Mouse (Mus musculus): ENCODE measurements around the gene Hoxa3. TPM values are rescaled to one million over a fixed set of nuclear protein-coding genes. Genes with fewer than 3 reads are reported as not detected.

The Hoxa3 gene
- total and polyA plus RNA-seq, 3 experiments: 0.55 to 1.3 (median 0.76) TPM

DNA sequence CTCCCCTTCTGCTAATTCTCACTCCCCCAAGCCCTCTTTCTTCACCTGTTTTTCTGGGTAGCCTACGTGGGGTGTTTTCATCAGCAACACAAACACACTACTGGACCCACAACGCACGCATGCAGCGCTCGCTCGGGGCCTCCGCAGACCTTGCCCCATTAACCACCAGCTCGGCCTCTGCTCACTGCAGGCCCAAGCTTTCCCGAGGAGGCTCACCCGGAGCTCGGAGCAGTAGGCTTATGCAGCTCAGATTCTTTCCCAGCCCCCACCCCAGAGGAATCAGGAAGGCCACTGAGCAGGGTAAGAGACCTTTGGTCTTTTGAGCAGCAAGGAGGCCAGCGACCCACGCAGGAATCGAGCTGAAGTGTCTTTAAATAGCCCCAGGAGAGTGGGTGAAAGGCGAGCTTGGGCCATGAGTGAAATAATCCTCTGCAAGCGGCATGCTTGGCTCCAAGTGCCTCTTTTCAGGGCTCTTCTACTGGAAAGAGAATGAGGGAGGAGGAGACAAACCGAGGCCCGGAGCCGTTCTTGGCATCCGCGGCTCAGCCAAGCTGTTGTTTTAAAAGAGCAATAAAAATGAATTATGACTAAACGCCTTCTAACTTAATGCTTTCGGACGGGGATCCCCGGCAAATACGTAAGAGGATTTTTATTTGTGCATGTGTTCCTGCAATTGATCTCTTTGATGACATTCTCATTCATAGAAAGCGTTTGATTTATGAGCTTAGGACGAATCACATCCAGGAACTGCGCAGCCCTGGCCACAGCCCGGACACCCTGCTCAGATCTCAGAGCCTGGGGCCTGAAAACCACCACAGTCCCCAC lies 52.4 kb downstream of the Hoxa3 start:
- peak overlapping the region; percentile 9; the same call in 1 of the 2 replicates for H3K4me3 ChIP-seq
- H3K9ac ChIP-seq (ENCODE audit: low read depth, low read length): no peak overlapping the region
- WGBS: 21% methylated on average over 30 of the region's 30 CpGs
- TF ChIP-seq CTCF (IDR thresholded peaks at IDR 0.05) (no peak), EP300 (IDR thresholded peaks at IDR 0.05; ENCODE audit: insufficient read depth, low read depth, low read length) (no peak), POLR2A (IDR thresholded peaks at IDR 0.05; ENCODE audit: insufficient read depth, low read depth, low read length) (no peak)
- intact Hi-C loops (cut with DNase I): no loop called here
- H3K27me3 ChIP-seq (ENCODE audit: control insufficient read depth, insufficient read depth, low read length): peaks cover 13% of the 10 kb centered on the region
- no peak for DNase-seq
- no peaks in the 10 kb centered on the region for H3K36me3 ChIP-seq (ENCODE audit: control insufficient read depth, insufficient read depth, low read length)
- H3K27ac ChIP-seq: peak overlapping the region; percentile 47
- H3K4me1 ChIP-seq (ENCODE audit: control insufficient read depth, insufficient read depth, low read length): no peaks in the 10 kb centered on the region
- H3K79me2 ChIP-seq (replicated peaks; ENCODE audit: control insufficient read depth, insufficient read depth, low read length): no peaks in the 10 kb centered on the region

DNA sequence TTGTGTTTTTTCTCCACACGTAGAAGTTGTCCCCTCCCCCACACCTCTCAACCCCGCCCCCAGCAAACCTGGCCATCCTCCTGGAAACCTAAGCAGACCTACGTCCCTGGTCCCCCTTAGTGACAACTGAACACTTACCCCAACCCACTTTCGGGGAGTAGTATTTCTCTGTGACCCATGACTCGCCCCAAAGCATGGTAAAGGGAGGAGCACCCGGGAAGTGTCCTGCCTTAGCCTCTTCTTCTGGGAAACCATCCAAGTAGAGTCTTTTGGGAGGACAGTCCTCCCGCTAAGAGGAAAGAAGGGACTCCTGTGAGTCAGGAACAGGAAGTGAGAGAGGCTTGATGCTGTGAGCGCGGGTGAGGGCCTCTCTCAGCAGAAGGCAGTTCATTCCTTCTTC lies 53.2 kb downstream of the Hoxa3 start:
- no peaks in the 10 kb centered on the region for H3K4me1 ChIP-seq (ENCODE audit: control insufficient read depth, insufficient read depth, low read length)
- no peak overlapping the region; the same call in 1 of the 2 replicates for H3K27ac ChIP-seq
- H3K4me3 ChIP-seq: no peak overlapping the region
- H3K79me2 ChIP-seq (replicated peaks; ENCODE audit: control insufficient read depth, insufficient read depth, low read length): no peaks in the 10 kb centered on the region
- no peaks in the 10 kb centered on the region for H3K36me3 ChIP-seq (ENCODE audit: control insufficient read depth, insufficient read depth, low read length)
- TF ChIP-seq POLR2A (IDR thresholded peaks at IDR 0.05; ENCODE audit: insufficient read depth, low read depth, low read length) (no peak), CTCF (IDR thresholded peaks at IDR 0.05) (no peak), EP300 (IDR thresholded peaks at IDR 0.05; ENCODE audit: insufficient read depth, low read depth, low read length) (no peak)
- DNase-seq: no peak
- no peak overlapping the region for H3K9ac ChIP-seq (ENCODE audit: low read depth, low read length)
- intact Hi-C loops (cut with DNase I): loop anchor here (2.0 to 5.0 kb wide), 2 partner anchors 31 to 73 kb away; partner anchors contain the start of gene Hoxa4
- H3K27me3 ChIP-seq (ENCODE audit: control insufficient read depth, insufficient read depth, low read length): peaks cover 9% of the 10 kb centered on the region
- WGBS: 19% methylated on average over 9 of the region's 9 CpGs

DNA sequence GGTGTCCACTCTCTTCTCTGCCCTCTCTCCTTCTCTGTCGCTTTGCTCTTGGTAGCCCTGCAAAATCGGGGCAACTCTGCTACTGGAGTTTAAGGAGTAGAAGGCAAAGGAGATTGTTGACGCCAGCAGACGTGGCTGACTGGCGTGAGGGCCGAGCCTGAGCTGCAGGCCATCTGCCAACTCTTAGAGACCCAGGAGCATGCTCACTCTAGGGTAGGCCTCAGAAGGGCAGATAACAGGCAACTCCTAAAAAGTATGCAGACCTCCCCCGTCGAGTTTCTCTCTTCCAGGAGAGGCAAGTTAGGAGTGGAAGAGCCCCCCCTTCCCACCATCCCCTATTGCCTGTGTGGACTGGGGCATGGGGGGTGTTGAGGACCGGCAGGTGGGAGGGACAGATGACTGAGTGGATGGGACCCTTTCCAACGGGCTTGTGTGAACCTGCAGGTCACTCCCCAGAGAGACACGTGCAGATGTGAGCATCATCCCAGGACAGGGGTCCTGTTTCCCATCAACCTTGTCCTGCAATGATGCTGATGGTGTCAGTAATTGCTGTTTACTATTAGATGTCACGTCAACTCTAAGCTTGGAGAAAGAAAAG lies 53.9 kb downstream of the Hoxa3 start:
- TF ChIP-seq POLR2A (IDR thresholded peaks at IDR 0.05; ENCODE audit: insufficient read depth, low read depth, low read length): no peak
- TF ChIP-seq CTCF (IDR thresholded peaks at IDR 0.05): no peak
- no peak for TF ChIP-seq EP300 (IDR thresholded peaks at IDR 0.05; ENCODE audit: insufficient read depth, low read depth, low read length)
- WGBS: 14% methylated on average over 12 of the region's 12 CpGs
- H3K36me3 ChIP-seq (ENCODE audit: control insufficient read depth, insufficient read depth, low read length): no peaks in the 10 kb centered on the region
- peak in 1 of 2 experiments; percentile 48 for DNase-seq
- peak overlapping the region; percentile 67 for H3K4me3 ChIP-seq
- H3K27me3 ChIP-seq (ENCODE audit: control insufficient read depth, insufficient read depth, low read length): peaks cover 8% of the 10 kb centered on the region
- peak overlapping the region; percentile 79 for H3K27ac ChIP-seq
- H3K4me1 ChIP-seq (ENCODE audit: control insufficient read depth, insufficient read depth, low read length): no peaks in the 10 kb centered on the region
- no peaks in the 10 kb centered on the region for H3K79me2 ChIP-seq (replicated peaks; ENCODE audit: control insufficient read depth, insufficient read depth, low read length)
- no peak overlapping the region for H3K9ac ChIP-seq (ENCODE audit: low read depth, low read length)
- intact Hi-C loops (cut with DNase I): loop anchor here (2.0 to 5.0 kb wide), 2 partner anchors 32 to 72 kb away; partner anchors contain the start of gene Hoxa4

DNA sequence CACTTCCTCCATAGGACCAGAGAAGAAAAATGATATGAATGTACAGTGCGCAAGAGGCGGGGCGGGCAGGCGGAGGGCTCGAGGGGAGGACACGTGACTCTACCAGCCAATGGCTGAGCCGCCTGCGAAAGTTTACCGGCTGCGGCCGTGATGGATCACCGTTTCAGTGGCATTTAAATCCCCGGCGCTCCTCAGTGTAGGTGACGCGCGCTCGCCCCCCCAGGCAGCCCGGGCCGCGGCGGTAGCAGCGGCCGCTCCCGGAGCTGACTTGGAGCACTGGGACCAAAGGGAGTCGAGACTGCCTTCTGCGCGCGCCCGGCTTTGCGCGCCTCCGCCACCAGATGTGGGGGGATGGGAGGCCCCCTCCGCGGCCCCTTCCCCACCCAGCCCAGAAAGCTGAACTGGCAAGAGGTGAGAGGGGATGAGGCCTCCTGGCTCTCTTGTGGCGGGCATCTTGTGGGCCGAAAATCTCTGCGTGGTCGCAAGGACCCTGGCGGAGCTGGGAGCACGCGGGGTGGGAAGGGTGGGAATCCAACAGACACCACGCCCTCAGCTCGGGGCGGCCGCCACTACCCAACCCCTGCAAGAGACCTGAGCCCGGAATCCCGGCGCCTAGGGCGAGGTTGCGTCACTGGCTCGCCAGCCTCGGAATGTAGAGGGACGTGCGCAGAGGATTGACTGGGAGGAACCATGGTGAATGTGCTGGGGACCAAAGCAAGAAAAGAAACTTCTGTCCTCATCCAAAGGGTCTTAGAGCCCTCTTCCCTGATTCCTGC lies 54.7 kb downstream of the Hoxa3 start, which contains the start of gene Hoxa1:
TSS of gene Hoxa1 (minus strand) at position 42 of the 776 bp plus-strand sequence.
- WGBS: under 1% methylated on average over 55 of the region's 55 CpGs
- H3K9ac ChIP-seq (ENCODE audit: low read depth, low read length): peak within 1 kb of the TSS; percentile 64
- peaks cover 4% of the 10 kb centered on the region; the same call in 1 of the 2 replicates for H3K27me3 ChIP-seq (ENCODE audit: control insufficient read depth, insufficient read depth, low read length)
- DNase-seq: peak; percentile 73 to 77
- peak; percentile 41; the same call in 1 of the 2 replicates for TF ChIP-seq POLR2A (IDR thresholded peaks at IDR 0.05; ENCODE audit: insufficient read depth, low read depth, low read length)
- no peak for TF ChIP-seq EP300 (IDR thresholded peaks at IDR 0.05; ENCODE audit: insufficient read depth, low read depth, low read length)
- H3K27ac ChIP-seq: peak within 1 kb of the TSS; percentile 79
- peak within 1 kb of the TSS; percentile 67 for H3K4me3 ChIP-seq
- intact Hi-C loops (cut with DNase I): loop anchor here (2.0 to 5.0 kb wide), 2 partner anchors 32 to 71 kb away; partner anchors contain the start of gene Hoxa4
- H3K4me1 ChIP-seq (ENCODE audit: control insufficient read depth, insufficient read depth, low read length): no peaks in the 10 kb centered on the region
- H3K36me3 ChIP-seq (ENCODE audit: control insufficient read depth, insufficient read depth, low read length): no peaks in the 10 kb centered on the region
- no peaks in the 10 kb centered on the region for H3K79me2 ChIP-seq (replicated peaks; ENCODE audit: control insufficient read depth, insufficient read depth, low read length)

DNA sequence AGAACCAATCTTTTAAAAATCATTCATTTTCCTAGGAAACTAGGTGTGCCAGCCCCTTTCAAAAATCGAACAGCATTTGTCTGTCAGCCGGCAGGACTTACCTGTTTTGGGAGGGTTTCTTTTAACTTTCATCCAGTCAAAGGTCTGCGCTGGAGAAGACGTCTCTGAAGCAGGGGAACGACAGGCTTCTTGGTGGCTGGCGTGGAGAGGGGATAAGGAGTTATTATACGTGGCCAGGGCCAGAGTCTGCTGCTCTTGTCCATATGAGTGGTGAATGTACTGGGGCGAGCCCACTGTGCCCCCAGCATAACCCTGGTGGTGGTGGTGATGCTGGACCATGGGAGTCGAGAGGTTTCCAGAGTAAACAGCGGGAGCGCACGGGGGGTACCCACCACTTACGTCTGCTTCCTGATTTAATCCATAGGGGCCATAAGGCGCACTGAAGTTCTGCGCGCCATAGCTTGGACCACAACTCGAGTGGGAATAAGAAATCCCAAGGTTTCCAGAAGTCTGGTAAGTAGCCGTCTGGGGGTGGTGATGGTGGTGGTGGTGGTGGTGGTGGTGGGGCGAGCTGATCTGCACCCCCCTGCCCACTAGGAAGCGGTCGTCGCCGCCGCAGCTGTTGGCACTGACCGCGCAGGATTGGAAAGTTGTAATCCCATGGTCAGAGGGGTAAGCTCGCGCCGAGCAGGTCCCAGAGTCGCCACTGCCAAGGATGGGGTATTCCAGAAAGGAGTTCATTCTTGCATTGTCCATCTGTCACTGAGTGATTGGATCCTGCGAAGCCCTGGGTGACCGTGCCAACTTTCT lies 55.5 kb downstream of the Hoxa3 start:
- TF ChIP-seq POLR2A (IDR thresholded peaks at IDR 0.05; ENCODE audit: insufficient read depth, low read depth, low read length): no peak
- TF ChIP-seq CTCF (IDR thresholded peaks at IDR 0.05): no peak
- TF ChIP-seq EP300 (IDR thresholded peaks at IDR 0.05; ENCODE audit: insufficient read depth, low read depth, low read length): no peak
- DNase-seq: no peak
- Histone ChIP-seq H3K9ac (ENCODE audit: low read depth, low read length) (0 out of 2 replicates have a peak overlapping the region, but pooled peaks have one; percentile 7), H3K79me2 (replicated peaks; ENCODE audit: control insufficient read depth, insufficient read depth, low read length) (no peaks in the 10 kb centered on the region), H3K27ac (no peak overlapping the region; the same call in 1 of the 2 replicates), H3K4me3 (peak overlapping the region; percentile 67), H3K4me1 (ENCODE audit: control insufficient read depth, insufficient read depth, low read length) (no peaks in the 10 kb centered on the region), H3K36me3 (ENCODE audit: control insufficient read depth, insufficient read depth, low read length) (no peaks in the 10 kb centered on the region), H3K27me3 (ENCODE audit: control insufficient read depth, insufficient read depth, low read length) (peaks cover 4% of the 10 kb centered on the region; the same call in 1 of the 2 replicates)
- intact Hi-C loops (cut with DNase I): loop anchor here (2.0 to 5.0 kb wide), 2 partner anchors 33 to 70 kb away; partner anchors contain the start of gene Hoxa4
- 5% methylated on average over 31 of the region's 32 CpGs for WGBS

Measured in heart, adult 2 months (tissue).